Mouse (Mus musculus) testis, adult 2 months (tissue): ENCODE measurements around the gene Retsat. TPM values are rescaled to one million over a fixed set of nuclear protein-coding genes. Genes with fewer than 3 reads are reported as not detected.
A peak's percentile ranks its signal among the peaks of the same experiment; 100 is the strongest.

Source experiments
- H3K27ac ChIP-seq: fragments of 200-500 bp; 2 replicates; pipeline ENCODE4 v1.5.1; 2012; ENCODE audit warnings: low read depth, low read length; ENCODE audit not compliant: control insufficient read depth, insufficient read depth
- H3K27me3 ChIP-seq: fragments of 200-500 bp; 2 replicates; pipeline ENCODE4 v1.6.1; 2012; ENCODE audit warnings: mild to moderate bottlenecking, low read length, moderate library complexity; ENCODE audit not compliant: control insufficient read depth, insufficient read depth
- H3K36me3 ChIP-seq: fragments of 200-500 bp; 2 replicates; pipeline ENCODE4 v1.6.1; 2012; ENCODE audit warnings: mild to moderate bottlenecking, low read length; ENCODE audit not compliant: control insufficient read depth, insufficient read depth
- H3K4me1 ChIP-seq: fragments of 200-500 bp; 2 replicates; pipeline ENCODE4 v1.6.1; 2012; ENCODE audit warnings: low read length; ENCODE audit not compliant: control insufficient read depth, insufficient read depth
- H3K4me3 ChIP-seq: fragments of 200-500 bp; 2 replicates; pipeline ENCODE4 v1.5.1; 2012; ENCODE audit warnings: low read depth, mild to moderate bottlenecking, low read length, moderate library complexity, mixed read lengths; ENCODE audit not compliant: control insufficient read depth
- CTCF ChIP-seq: fragments of 200-500 bp; IDR thresholded peaks from 2 replicates; pipeline ENCODE4 v1.5.1; 2012; ENCODE audit warnings: low read depth, mild to moderate bottlenecking, inconsistent platforms, low read length, moderate library complexity; ENCODE audit not compliant: control insufficient read depth, insufficient read depth, insufficient replicate concordance
- POLR2A ChIP-seq: fragments of 200-500 bp; IDR thresholded peaks from 2 replicates; pipeline ENCODE4 v1.6.1; 2012; ENCODE audit warnings: low read depth, mild to moderate bottlenecking, inconsistent platforms, low read length, moderate library complexity; ENCODE audit not compliant: control insufficient read depth
- polyA plus RNA-seq: library from polyadenylated mRNA; depleted of rRNA; stranded (reverse); fragments of >200 nt; gene quantifications from 2 replicates; pipeline ENCODE4 v1.2.3, GENCODE M21; 2012

Retsat gene
- polyA plus RNA-seq, 1 experiment = 9.4 TPM

DNA sequence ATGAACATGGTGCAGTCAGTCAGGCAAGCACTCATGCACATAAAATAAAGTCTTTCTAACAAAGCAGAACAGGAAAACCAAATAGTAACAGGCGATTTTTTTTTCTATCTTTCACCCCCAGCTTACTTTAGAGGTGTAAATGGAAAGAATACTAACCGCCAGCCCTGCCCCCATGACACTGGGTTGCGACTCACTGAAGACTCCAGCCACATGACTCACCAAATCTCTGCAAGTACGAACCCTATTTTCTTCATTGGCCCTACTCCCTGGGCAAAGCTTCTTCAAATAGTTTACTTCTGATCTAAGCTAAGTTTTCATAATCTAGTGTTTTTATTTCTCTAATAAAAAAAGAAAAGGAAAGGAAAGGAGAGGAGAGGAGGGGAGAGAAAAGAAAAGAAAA is 46.3 kb downstream of the Retsat start:
- Histone ChIP-seq H3K27me3 (no peaks in the 10 kb centered on the region), H3K36me3 (no peaks in the 10 kb centered on the region), H3K4me3 (no peak overlapping the region), H3K4me1 (no peaks in the 10 kb centered on the region), H3K27ac (no peak overlapping the region)
- TF ChIP-seq CTCF = no peak
- TF ChIP-seq POLR2A = no peak

GRCm38 (mm10) chr6:72645364-72645763 is 47.1 kb downstream of the Retsat start:
- H3K27me3 ChIP-seq = no peaks in the 10 kb centered on the region
- no peak for TF ChIP-seq CTCF
- H3K27ac ChIP-seq = no peak overlapping the region
- no peak overlapping the region for H3K4me3 ChIP-seq
- no peaks in the 10 kb centered on the region for H3K36me3 ChIP-seq
- H3K4me1 ChIP-seq = no peaks in the 10 kb centered on the region

- TF ChIP-seq POLR2A (no peak), CTCF (peak; percentile 39; the same call in 1 of the 2 replicates)
- no peaks in the 10 kb centered on the region for H3K4me1 ChIP-seq
- H3K27me3 ChIP-seq = no peaks in the 10 kb centered on the region
- H3K27ac ChIP-seq = no peak overlapping the region
- H3K36me3 ChIP-seq = no peaks in the 10 kb centered on the region
- no peak overlapping the region for H3K4me3 ChIP-seq
These were observed 49.1 kb downstream of the Retsat start for GRCm38 (mm10) chr6:72647383-72647820.

- TF ChIP-seq CTCF (no peak), POLR2A (no peak)
- Histone ChIP-seq H3K27ac (no peak overlapping the region), H3K4me1 (no peaks in the 10 kb centered on the region), H3K36me3 (no peaks in the 10 kb centered on the region), H3K4me3 (no peak overlapping the region), H3K27me3 (no peaks in the 10 kb centered on the region)
These were observed 49.8 kb downstream of the Retsat start for GRCm38 (mm10) chr6:72648002-72648595.

- TF ChIP-seq POLR2A (no peak), CTCF (no peak)
- no peak overlapping the region for H3K4me3 ChIP-seq
- no peaks in the 10 kb centered on the region for H3K36me3 ChIP-seq
- no peaks in the 10 kb centered on the region for H3K27me3 ChIP-seq
- H3K27ac ChIP-seq = no peak overlapping the region
- peaks cover 1% of the 10 kb centered on the region for H3K4me1 ChIP-seq
These were observed 52.1 kb downstream of the Retsat start for GRCm38 (mm10) chr6:72650338-72650851.

- no peak for TF ChIP-seq POLR2A
- TF ChIP-seq CTCF = no peak
- H3K27ac ChIP-seq = no peak overlapping the region
- H3K4me1 ChIP-seq = peaks cover 2% of the 10 kb centered on the region
- no peaks in the 10 kb centered on the region for H3K27me3 ChIP-seq
- H3K4me3 ChIP-seq = no peak overlapping the region
- H3K36me3 ChIP-seq = no peaks in the 10 kb centered on the region
These were observed 55.1 kb downstream of the Retsat start for GRCm38 (mm10) chr6:72653419-72653818.

GRCm38 (mm10) chr6:72654355-72654754 is 56.1 kb downstream of the Retsat start:
- H3K4me3 ChIP-seq = no peak overlapping the region
- no peaks in the 10 kb centered on the region for H3K27me3 ChIP-seq
- no peak overlapping the region for H3K27ac ChIP-seq
- no peaks in the 10 kb centered on the region for H3K36me3 ChIP-seq
- no peak for TF ChIP-seq CTCF
- H3K4me1 ChIP-seq = peaks cover 2% of the 10 kb centered on the region

GRCm38 (mm10) chr6:72655309-72656052 is 57.2 kb downstream of the Retsat start:
- no peaks in the 10 kb centered on the region for H3K36me3 ChIP-seq
- peaks cover 2% of the 10 kb centered on the region for H3K4me1 ChIP-seq
- TF ChIP-seq CTCF = no peak
- TF ChIP-seq POLR2A = no peak
- H3K27ac ChIP-seq = no peak overlapping the region
- H3K4me3 ChIP-seq = no peak overlapping the region; the same call in 1 of the 2 replicates
- H3K27me3 ChIP-seq = no peaks in the 10 kb centered on the region
